Mouse (Mus musculus) midbrain, embryonic 16.5 days (tissue): ENCODE data around the gene Orai3. TPM values are rescaled to one million over a fixed set of nuclear protein-coding genes. Genes with fewer than 3 reads are reported as not detected.

ENCODE experiments used
- ATAC-seq: fragments of 200-750 bp; cut with Nextera tagmentation; 2 replicates; pipeline ENCODE4 v1.8.0; 2017; ENCODE audit warnings: moderate TSS enrichment
- H3K27ac ChIP-seq: fragments of 300-500 bp; sonication (generic); 2 replicates; pipeline ENCODE4 v1.5.1; 2014; ENCODE audit warnings: mild to moderate bottlenecking, low read length, mixed read lengths
- H3K27me3 ChIP-seq: fragments of 300-500 bp; sonication (generic); 2 replicates; pipeline ENCODE4 v1.6.1; 2014; ENCODE audit warnings: low read depth, low read length, mixed read lengths; ENCODE audit not compliant: control insufficient read depth, insufficient read depth
- H3K36me3 ChIP-seq: fragments of 300-500 bp; sonication (generic); 2 replicates; pipeline ENCODE4 v1.6.1; 2014; ENCODE audit warnings: mild to moderate bottlenecking, low read length, moderate library complexity, mixed read lengths; ENCODE audit not compliant: control insufficient read depth, insufficient read depth
- H3K4me1 ChIP-seq: fragments of 300-500 bp; sonication (generic); 2 replicates; pipeline ENCODE4 v1.6.1; 2014; ENCODE audit warnings: mild to moderate bottlenecking, low read length, mixed read lengths; ENCODE audit not compliant: control insufficient read depth, insufficient read depth
- H3K4me2 ChIP-seq: fragments of 300-500 bp; sonication (generic); 2 replicates; pipeline ENCODE4 v1.6.1; 2014; ENCODE audit warnings: mild to moderate bottlenecking, low read length, mixed read lengths
- H3K4me3 ChIP-seq: fragments of 300-500 bp; sonication (generic); 2 replicates; pipeline ENCODE4 v1.5.1; 2014; ENCODE audit warnings: low read depth, mild to moderate bottlenecking, low read length, moderate library complexity, mixed read lengths
- H3K9ac ChIP-seq: fragments of 300-500 bp; sonication (generic); 2 replicates; pipeline ENCODE4 v1.6.1; 2014; ENCODE audit warnings: low read depth, low read length, mixed read lengths
- H3K9me3 ChIP-seq: fragments of 300-500 bp; sonication (generic); replicated peaks from 2 replicates; pipeline ENCODE4 v1.6.1; 2014; ENCODE audit warnings: mild to moderate bottlenecking, low read length, mixed read lengths; ENCODE audit not compliant: control insufficient read depth, poor library complexity, severe bottlenecking
- WGBS: fragments of 180-500 bp; shearing (Covaris S2); extraction: QIAGEN DNeasy Blood & Tissue Kit; methylation state at CpG from one replicate; pipeline ENCODE4 v1.1.7; 2014; 5-methylcytosine and 5-hydroxymethylcytosine counted together
- polyA plus RNA-seq: library from polyadenylated mRNA; unstranded; fragments of >200 nt; fragmentation: Nextera tagmentation; extraction: Ambion mirVana; gene quantifications from 2 replicates; pipeline ENCODE4 v1.2.1, GENCODE M21; 2015

The Orai3 gene
- polyA plus RNA-seq, 1 experiment from 2014 or later = 8.8 TPM

DNA sequence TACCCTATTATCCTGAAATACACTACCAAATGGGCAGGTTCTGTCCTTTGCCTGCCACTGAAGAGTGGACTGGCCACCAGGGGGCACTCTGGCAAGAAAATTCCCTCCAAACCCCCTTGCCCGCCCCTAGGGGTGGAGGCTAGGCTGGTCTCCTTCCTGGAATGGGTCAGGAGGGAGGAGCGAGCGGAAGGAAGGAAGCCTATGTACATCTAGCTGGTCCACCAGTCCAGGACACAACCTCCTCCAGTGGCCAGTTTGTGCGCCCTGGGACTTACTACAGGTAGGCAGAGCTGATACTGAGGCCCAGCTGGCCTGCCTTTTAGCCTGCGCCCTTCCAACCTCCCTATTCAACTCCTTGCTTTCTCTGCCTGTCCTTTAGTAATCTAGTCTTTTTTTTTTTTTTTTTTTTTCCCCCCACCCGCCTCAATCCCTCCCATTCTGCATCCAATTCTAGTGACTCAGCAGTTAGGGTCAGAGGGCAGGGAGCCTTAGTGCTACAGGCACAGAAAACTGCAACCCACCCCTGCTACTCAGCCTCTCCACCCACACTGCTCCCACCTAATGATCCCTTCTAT lies 30.9 kb downstream of the Orai3 start, which contains the start of gene Hsd3b7:
Gene Hsd3b7 (plus strand): TSS at position 170 of the 575 bp plus-strand sequence.
- no peak within 1 kb of the TSS for H3K4me3 ChIP-seq
- WGBS = 31% methylated on average over 5 of the region's 6 CpGs
- H3K4me2 ChIP-seq = no peak within 1 kb of the TSS; the same call in 1 of the 2 replicates
- H3K4me1 ChIP-seq = no peaks in the 10 kb centered on the region; the same call in 1 of the 2 replicates
- no peak within 1 kb of the TSS for H3K9ac ChIP-seq
- no peaks in the 10 kb centered on the region for H3K27me3 ChIP-seq
- peaks cover 47% of the 10 kb centered on the region for H3K36me3 ChIP-seq
- peak; percentile 79 for ATAC-seq
- H3K9me3 ChIP-seq = no peaks in the 10 kb centered on the region
- no peak within 1 kb of the TSS for H3K27ac ChIP-seq

DNA sequence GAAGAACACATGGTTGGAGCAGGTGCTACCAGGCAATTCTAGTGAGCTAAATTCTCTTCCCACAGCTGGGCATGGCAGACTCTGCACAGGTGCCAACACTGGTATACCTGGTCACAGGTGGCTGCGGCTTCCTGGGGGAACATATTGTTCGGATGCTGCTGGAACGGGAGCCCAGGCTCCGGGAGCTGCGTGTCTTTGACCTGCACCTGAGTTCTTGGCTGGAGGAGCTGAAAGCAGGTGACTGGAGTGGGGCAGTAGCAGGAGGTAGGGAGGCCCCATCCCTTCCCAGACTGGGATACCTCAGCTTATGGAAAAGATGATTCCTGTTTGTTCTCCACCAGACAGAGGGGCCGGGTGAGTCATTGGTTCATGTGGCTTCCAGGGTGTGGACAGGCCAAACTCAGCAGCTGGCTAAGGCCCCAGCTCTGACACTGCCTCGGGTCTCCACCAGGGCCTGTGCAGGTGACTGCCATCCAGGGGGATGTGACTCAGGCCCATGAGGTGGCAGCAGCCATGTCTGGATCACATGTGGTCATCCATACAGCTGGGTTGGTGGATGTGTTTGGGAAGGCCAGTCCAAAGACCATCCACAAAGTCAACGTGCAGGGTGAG lies 31.5 kb downstream of the Orai3 start:
- WGBS = 92% methylated on average over 8 of the region's 8 CpGs
- Histone ChIP-seq H3K9ac (no peak overlapping the region), H3K4me3 (no peak overlapping the region), H3K36me3 (peaks cover 46% of the 10 kb centered on the region), H3K27ac (no peak overlapping the region), H3K4me2 (no peak overlapping the region), H3K9me3 (no peaks in the 10 kb centered on the region), H3K27me3 (no peaks in the 10 kb centered on the region), H3K4me1 (no peaks in the 10 kb centered on the region; the same call in 1 of the 2 replicates)
- ATAC-seq = no peak

- H3K9ac ChIP-seq = no peak overlapping the region
- no peak for ATAC-seq
- peaks cover 38% of the 10 kb centered on the region for H3K36me3 ChIP-seq
- 93% methylated on average over 17 of the region's 17 CpGs for WGBS
- no peaks in the 10 kb centered on the region for H3K27me3 ChIP-seq
- no peaks in the 10 kb centered on the region for H3K9me3 ChIP-seq
- H3K4me1 ChIP-seq = no peaks in the 10 kb centered on the region; the same call in 1 of the 2 replicates
- no peak overlapping the region for H3K4me2 ChIP-seq
- H3K27ac ChIP-seq = no peak overlapping the region
- no peak overlapping the region for H3K4me3 ChIP-seq
Observed at GRCm38 (mm10) chr7:127802313-127802712, 32.7 kb downstream of the Orai3 start.

DNA sequence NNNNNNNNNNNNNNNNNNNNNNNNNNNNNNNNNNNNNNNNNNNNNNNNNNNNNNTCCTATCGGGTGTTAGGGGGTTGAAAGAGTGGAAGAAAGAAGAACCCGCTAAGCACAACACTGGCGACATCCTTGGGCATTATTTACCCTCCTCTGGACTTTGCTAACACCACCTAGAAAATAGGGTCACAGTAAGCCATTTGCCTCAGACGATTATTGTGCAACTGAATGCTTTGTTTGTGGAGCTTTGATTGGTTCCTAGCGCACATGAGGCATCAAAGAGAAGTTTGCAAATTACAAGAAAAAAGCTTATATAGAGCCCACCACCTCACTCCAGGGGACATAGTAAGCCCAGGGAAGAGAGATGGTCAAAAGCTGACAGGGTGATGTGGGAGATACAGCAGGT lies 39.2 kb downstream of the Orai3 start:
- ATAC-seq = no peak
- Histone ChIP-seq H3K4me1 (no peaks in the 10 kb centered on the region), H3K4me2 (no peak overlapping the region), H3K36me3 (peaks cover 31% of the 10 kb centered on the region), H3K4me3 (no peak overlapping the region), H3K9ac (no peak overlapping the region), H3K9me3 (no peaks in the 10 kb centered on the region), H3K27me3 (no peaks in the 10 kb centered on the region), H3K27ac (no peak overlapping the region)
- 70% methylated on average over 5 of the region's 5 CpGs for WGBS

- Histone ChIP-seq H3K9ac (no peak overlapping the region), H3K36me3 (peaks cover 35% of the 10 kb centered on the region), H3K4me1 (no peaks in the 10 kb centered on the region), H3K4me2 (no peak overlapping the region), H3K4me3 (no peak overlapping the region), H3K9me3 (no peaks in the 10 kb centered on the region), H3K27me3 (no peaks in the 10 kb centered on the region), H3K27ac (no peak overlapping the region)
- no peak for ATAC-seq
- WGBS = 90% methylated on average over 1 of the region's 1 CpGs
Observed at GRCm38 (mm10) chr7:127809846-127810245, 40.2 kb downstream of the Orai3 start.

DNA sequence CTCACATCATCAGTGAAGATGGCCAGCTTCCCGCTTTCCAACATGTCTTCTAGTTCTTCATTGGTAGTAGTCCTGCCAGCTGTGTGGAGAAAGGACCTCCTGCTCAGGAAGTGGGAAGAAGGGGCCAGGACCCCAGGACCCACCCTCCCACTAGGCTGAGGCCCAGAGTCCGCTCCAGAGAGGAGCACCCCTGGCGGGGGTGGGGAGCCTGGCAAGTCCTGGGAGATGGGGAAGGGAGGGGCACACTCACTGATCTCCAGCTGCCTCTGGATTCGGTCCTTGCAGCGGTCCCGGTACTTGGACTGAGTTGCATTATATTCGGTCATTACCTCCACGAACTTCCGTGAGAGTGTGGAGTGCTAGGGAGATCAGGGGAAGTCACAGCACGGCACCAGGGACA lies 41.0 kb downstream of the Orai3 start:
- no peaks in the 10 kb centered on the region for H3K27me3 ChIP-seq
- no peaks in the 10 kb centered on the region for H3K4me1 ChIP-seq
- H3K9ac ChIP-seq = no peak overlapping the region
- no peak overlapping the region for H3K4me2 ChIP-seq
- no peak overlapping the region for H3K27ac ChIP-seq
- 82% methylated on average over 10 of the region's 10 CpGs for WGBS
- ATAC-seq = no peak
- no peaks in the 10 kb centered on the region for H3K9me3 ChIP-seq
- H3K4me3 ChIP-seq = no peak overlapping the region
- H3K36me3 ChIP-seq = peaks cover 31% of the 10 kb centered on the region

- Histone ChIP-seq H3K27me3 (no peaks in the 10 kb centered on the region), H3K9me3 (no peaks in the 10 kb centered on the region), H3K27ac (no peak overlapping the region), H3K4me3 (no peak overlapping the region), H3K4me1 (no peaks in the 10 kb centered on the region), H3K36me3 (peaks cover 29% of the 10 kb centered on the region), H3K9ac (no peak overlapping the region), H3K4me2 (no peak overlapping the region)
- WGBS = 86% methylated on average over 4 of the region's 4 CpGs
- no peak for ATAC-seq
Observed at GRCm38 (mm10) chr7:127811240-127811639, 41.6 kb downstream of the Orai3 start.

- WGBS = 82% methylated on average over 3 of the region's 3 CpGs
- Histone ChIP-seq H3K27ac (no peak overlapping the region), H3K4me3 (no peak overlapping the region), H3K4me2 (no peak overlapping the region), H3K36me3 (peaks cover 29% of the 10 kb centered on the region), H3K9me3 (no peaks in the 10 kb centered on the region), H3K27me3 (no peaks in the 10 kb centered on the region), H3K9ac (no peak overlapping the region), H3K4me1 (no peaks in the 10 kb centered on the region)
- no peak for ATAC-seq
Observed at GRCm38 (mm10) chr7:127812292-127812691, 42.7 kb downstream of the Orai3 start.

DNA sequence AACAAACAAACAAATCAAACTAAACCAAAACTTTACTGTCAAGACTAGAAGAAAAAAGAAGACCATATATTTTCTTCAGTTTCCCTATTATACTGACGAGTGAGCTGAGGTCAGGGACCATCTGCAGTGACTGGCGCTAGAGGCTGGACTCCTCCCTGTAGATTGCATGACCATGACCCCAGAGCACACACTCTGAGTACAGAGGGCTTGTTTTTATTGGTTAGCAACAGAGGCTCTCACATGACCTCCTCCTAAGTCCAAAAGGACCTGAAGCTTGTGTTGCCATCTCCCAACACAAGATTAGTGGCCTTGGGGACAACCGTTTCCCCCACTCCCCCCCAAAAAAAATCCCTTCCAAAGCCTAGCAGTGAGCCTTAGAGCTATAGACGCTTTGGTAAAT lies 44.2 kb downstream of the Orai3 start:
- no peaks in the 10 kb centered on the region for H3K27me3 ChIP-seq
- ATAC-seq = no peak
- no peak overlapping the region for H3K9ac ChIP-seq
- H3K27ac ChIP-seq = no peak overlapping the region; the same call in 1 of the 2 replicates
- H3K4me2 ChIP-seq = no peak overlapping the region
- no peaks in the 10 kb centered on the region for H3K4me1 ChIP-seq
- H3K36me3 ChIP-seq = peaks cover 29% of the 10 kb centered on the region
- no peak overlapping the region for H3K4me3 ChIP-seq
- no peaks in the 10 kb centered on the region for H3K9me3 ChIP-seq
- WGBS = 88% methylated on average over 4 of the region's 4 CpGs
